Mouse (Mus musculus) heart, embryonic 16.5 days (tissue): ENCODE data around the gene Pitpnb. TPM values are rescaled to one million over a fixed set of nuclear protein-coding genes. Genes with fewer than 3 reads are reported as not detected.

Source experiments
- ATAC-seq: fragments of 200-750 bp; cut with Nextera tagmentation; replicated peaks from 2 replicates; pipeline ENCODE4 v1.8.0; 2017; ENCODE audit warnings: moderate number of reproducible peaks; ENCODE audit not compliant: insufficient read depth, low FRiP score; ENCODE audit errors: extremely low read depth
- H3K27ac ChIP-seq: fragments of 300-500 bp; sonication (generic); 2 replicates; pipeline ENCODE4 v1.5.1; 2014; ENCODE audit warnings: mild to moderate bottlenecking, low read length, control low read depth, moderate library complexity
- H3K27me3 ChIP-seq: fragments of 300-500 bp; sonication (generic); 2 replicates; pipeline ENCODE4 v1.6.1; 2014; ENCODE audit warnings: low read length, mixed read lengths; ENCODE audit not compliant: control insufficient read depth, insufficient read depth
- H3K36me3 ChIP-seq: fragments of 300-500 bp; sonication (generic); 2 replicates; pipeline ENCODE4 v1.6.1; 2014; ENCODE audit not compliant: control insufficient read depth, insufficient read depth
- H3K4me1 ChIP-seq: fragments of 300-500 bp; sonication (generic); 2 replicates; pipeline ENCODE4 v1.6.1; 2014; ENCODE audit warnings: low read length, mixed read lengths; ENCODE audit not compliant: control insufficient read depth, insufficient read depth
- H3K4me2 ChIP-seq: fragments of 300-500 bp; sonication (generic); 2 replicates; pipeline ENCODE4 v1.6.1; 2014; ENCODE audit warnings: low read depth, mild to moderate bottlenecking, control low read depth, low read length
- H3K4me3 ChIP-seq: fragments of 300-500 bp; sonication (generic); 2 replicates; pipeline ENCODE4 v1.5.1; 2014; ENCODE audit warnings: mild to moderate bottlenecking, control low read depth, low read length
- H3K9ac ChIP-seq: fragments of 300-500 bp; sonication (generic); 2 replicates; pipeline ENCODE4 v1.6.1; 2014; ENCODE audit warnings: low read length, control low read depth
- H3K9me3 ChIP-seq: fragments of 300-500 bp; sonication (generic); replicated peaks from 2 replicates; pipeline ENCODE4 v1.6.1; 2016; ENCODE audit warnings: low read length; ENCODE audit not compliant: control insufficient read depth
- WGBS: fragments of 180-500 bp; shearing (Covaris S2); extraction: QIAGEN DNeasy Blood & Tissue Kit; methylation state at CpG from one replicate; pipeline ENCODE4 v1.1.7; 2014; 5-methylcytosine and 5-hydroxymethylcytosine counted together
- polyA plus RNA-seq: library from polyadenylated mRNA; unstranded; fragments of >200 nt; fragmentation: Nextera tagmentation; extraction: Ambion mirVana; gene quantifications from 2 replicates; pipeline ENCODE4 v1.2.1, GENCODE M21; 2015

Gene Pitpnb
- polyA plus RNA-seq, 1 experiment from 2014 or later: 84.5 TPM

DNA sequence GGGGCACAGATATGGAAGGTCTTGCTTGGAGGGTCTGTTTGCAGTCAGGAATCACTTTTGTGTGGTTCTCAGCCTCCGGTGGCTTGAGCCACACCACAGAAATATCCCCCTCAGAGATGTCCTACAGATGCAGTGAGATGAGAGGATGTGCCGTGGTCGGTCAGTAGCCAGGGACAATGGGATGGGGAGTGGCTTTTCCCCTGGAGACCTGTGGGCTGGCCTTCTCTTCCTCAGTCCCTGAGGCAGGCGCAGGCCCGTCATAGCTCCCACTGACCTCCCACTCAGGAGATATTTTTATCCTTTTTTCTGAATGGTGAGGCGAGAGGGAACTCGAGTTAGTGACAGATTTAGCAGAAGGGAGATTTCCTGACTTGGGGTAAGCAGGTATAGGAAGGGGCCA, 99.2 kb downstream of the Pitpnb start:
- H3K4me2 ChIP-seq: no peak overlapping the region
- no peak overlapping the region; the same call in 1 of the 2 replicates for H3K9ac ChIP-seq
- WGBS: 34% methylated on average over 7 of the region's 7 CpGs
- H3K36me3 ChIP-seq: no peaks in the 10 kb centered on the region
- no peaks in the 10 kb centered on the region for H3K27me3 ChIP-seq
- H3K4me3 ChIP-seq: no peak overlapping the region
- peaks cover 40% of the 10 kb centered on the region for H3K4me1 ChIP-seq
- peak overlapping the region; percentile 40 for H3K27ac ChIP-seq
- H3K9me3 ChIP-seq: no peaks in the 10 kb centered on the region
- ATAC-seq: no peak; the same call in 1 of the 2 replicates

DNA sequence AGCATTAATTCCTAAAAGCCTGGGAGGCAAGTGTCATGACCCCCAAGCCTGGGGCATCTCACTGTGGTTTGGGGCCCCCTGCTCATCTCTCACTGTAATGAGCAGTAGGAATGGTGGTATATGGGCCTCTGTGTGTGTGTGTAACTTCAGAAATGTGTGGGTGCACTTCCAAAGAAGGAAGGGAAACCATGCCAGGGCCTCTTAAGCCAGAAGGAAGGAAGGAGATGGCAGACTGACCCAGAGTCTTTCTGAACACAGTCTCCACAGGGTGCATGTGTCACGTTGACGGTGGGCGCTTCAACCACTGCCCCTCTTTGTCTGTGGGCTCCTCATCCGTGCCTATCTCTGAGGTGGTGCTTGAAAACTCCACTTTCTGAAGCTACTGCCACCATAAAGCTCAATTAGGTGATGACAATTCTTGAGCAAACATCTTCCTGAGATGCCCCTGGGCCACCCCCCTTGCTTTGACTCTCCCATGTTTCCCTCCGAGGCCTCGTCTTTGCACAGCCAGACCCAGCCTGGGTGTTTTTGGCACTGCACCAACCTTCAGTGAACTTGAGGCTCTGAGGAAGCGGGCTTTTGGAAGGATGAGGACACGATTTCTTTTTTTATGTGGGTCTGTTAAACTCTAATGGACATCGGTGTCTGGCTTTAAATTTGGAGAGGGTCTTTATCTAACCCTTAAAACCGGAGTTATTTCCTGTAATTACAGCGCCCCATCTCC, 100.6 kb downstream of the Pitpnb start:
- H3K27ac ChIP-seq: no peak overlapping the region
- no peak overlapping the region for H3K9ac ChIP-seq
- ATAC-seq: no peak
- no peaks in the 10 kb centered on the region for H3K27me3 ChIP-seq
- WGBS: 45% methylated on average over 11 of the region's 11 CpGs
- no peak overlapping the region for H3K4me3 ChIP-seq
- peaks cover 52% of the 10 kb centered on the region for H3K4me1 ChIP-seq
- no peaks in the 10 kb centered on the region for H3K36me3 ChIP-seq
- no peak overlapping the region for H3K4me2 ChIP-seq
- no peaks in the 10 kb centered on the region for H3K9me3 ChIP-seq

DNA sequence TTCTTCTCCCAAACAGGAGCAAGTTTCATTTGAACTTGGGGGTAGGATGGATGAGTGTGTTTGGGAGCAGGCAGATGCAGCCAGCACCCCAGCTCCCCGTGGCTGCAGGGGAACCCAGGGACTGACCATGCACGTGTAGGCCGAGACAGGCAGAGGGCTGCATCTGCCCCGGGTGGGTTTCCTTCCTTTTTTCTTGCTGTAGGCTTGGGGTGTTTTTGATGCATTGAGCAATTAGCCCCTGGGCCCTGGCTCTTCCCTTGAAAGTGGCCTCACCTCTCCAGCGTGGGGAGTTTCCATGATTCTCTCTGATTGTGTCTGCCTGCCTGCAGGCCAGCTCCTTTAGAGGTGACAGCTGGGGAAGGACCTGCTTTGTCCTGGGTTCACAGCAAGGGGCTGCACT, 102.3 kb downstream of the Pitpnb start:
- ATAC-seq: no peak
- H3K27me3 ChIP-seq: no peaks in the 10 kb centered on the region
- H3K27ac ChIP-seq: no peak overlapping the region
- no peaks in the 10 kb centered on the region for H3K36me3 ChIP-seq
- H3K4me2 ChIP-seq: no peak overlapping the region
- no peak overlapping the region for H3K4me3 ChIP-seq
- peaks cover 56% of the 10 kb centered on the region for H3K4me1 ChIP-seq
- 64% methylated on average over 5 of the region's 5 CpGs for WGBS
- H3K9me3 ChIP-seq: no peaks in the 10 kb centered on the region
- no peak overlapping the region for H3K9ac ChIP-seq

DNA sequence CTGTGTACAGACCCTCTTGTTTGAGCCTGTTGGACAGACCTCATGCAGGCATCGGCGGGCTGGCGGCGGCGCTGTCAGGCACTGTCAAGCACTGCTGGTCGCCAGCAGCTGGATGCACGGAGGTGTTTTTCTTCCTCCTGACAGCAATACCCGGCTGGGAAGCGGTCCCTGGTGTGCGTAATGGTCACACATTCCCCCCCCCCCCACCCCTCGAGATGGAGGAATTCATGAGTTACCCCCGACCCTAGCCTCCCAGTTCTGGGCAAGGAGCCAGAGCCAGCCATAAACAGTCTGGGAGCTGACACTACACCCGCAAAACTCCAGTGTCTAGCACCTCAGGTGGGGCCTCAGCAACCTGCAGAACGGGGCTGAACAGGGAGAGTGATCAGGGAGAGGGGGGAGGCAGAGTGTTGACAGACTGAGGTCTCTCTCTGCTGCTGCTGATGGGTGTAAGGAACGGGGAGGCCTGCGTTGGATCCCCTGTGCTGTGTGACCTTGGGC, 103.8 kb downstream of the Pitpnb start:
- ATAC-seq: peak; percentile 39
- 19% methylated on average over 16 of the region's 16 CpGs for WGBS
- H3K27ac ChIP-seq: no peak overlapping the region
- H3K4me3 ChIP-seq: no peak overlapping the region
- H3K36me3 ChIP-seq: no peaks in the 10 kb centered on the region
- no peaks in the 10 kb centered on the region for H3K27me3 ChIP-seq
- peaks cover 54% of the 10 kb centered on the region for H3K4me1 ChIP-seq
- peak overlapping the region; percentile 45 for H3K4me2 ChIP-seq
- H3K9ac ChIP-seq: peak overlapping the region; percentile 48; the same call in 1 of the 2 replicates
- H3K9me3 ChIP-seq: no peaks in the 10 kb centered on the region

DNA sequence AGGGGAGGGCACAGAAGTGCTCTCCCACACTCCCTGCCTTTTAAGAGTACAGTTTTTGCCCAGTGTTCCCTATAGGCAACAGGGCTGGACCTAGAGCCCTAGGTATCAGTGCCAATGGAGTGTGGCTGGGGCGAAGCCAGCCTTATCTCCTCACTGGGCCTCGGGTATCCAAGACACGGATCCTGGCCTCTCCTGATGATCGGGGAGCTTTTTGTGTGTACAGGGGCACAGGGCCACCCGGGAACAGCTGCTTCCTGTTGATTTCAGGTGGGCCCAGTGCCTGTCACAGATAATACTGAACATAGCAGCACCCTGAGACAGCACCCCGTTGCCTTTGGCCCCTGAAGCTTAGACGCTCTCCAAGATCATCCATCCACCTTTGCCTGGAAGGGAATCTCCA, 105.7 kb downstream of the Pitpnb start:
- Histone ChIP-seq H3K9me3 (no peaks in the 10 kb centered on the region), H3K9ac (peak overlapping the region; percentile 26; the same call in 1 of the 2 replicates), H3K4me2 (no peak overlapping the region), H3K27me3 (no peaks in the 10 kb centered on the region), H3K27ac (peak overlapping the region; percentile 11; the same call in 1 of the 2 replicates), H3K4me3 (no peak overlapping the region), H3K4me1 (peaks cover 37% of the 10 kb centered on the region), H3K36me3 (no peaks in the 10 kb centered on the region)
- ATAC-seq: no peak
- WGBS: 44% methylated on average over 7 of the region's 7 CpGs

DNA sequence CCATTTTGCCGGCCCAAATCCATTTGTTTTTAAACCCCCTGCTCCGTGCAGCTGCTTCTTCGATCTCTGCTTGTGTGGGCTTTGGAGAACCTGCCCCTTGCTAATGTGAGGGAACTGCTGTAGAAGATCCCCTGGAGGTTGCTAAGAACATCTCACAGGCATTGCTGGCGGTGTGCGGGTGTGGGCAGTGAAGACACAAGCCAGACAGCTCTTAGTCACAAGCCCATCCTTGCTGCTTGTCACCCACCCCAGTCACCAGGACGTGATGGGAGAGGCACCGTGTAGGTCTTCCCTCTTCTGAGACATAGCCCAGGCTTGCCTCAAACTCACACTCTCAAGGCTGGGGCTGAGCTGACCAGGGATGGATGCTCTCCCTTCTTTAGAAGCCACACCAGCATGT, 106.6 kb downstream of the Pitpnb start:
- no peak for ATAC-seq

More for the DNA sequence above, 106.6 kb downstream of the Pitpnb start:
- H3K4me2 ChIP-seq: no peak overlapping the region
- no peaks in the 10 kb centered on the region for H3K36me3 ChIP-seq
- no peaks in the 10 kb centered on the region for H3K27me3 ChIP-seq
- H3K4me3 ChIP-seq: no peak overlapping the region
- WGBS: 73% methylated on average over 7 of the region's 7 CpGs
- no peak overlapping the region for H3K27ac ChIP-seq
- H3K9me3 ChIP-seq: no peaks in the 10 kb centered on the region
- H3K4me1 ChIP-seq: peaks cover 32% of the 10 kb centered on the region
- H3K9ac ChIP-seq: no peak overlapping the region

Other genes starting within 250 kb of the Pitpnb start
- 5.4 and 6.3 TPM in 2 replicates for gene Mn1, start 86.6 kb downstream of the Pitpnb start, polyA plus RNA-seq